Mouse (Mus musculus) CH12.LX (cell line): Measurements from ENCODE around the gene Ankrd31. TPM values are rescaled to one million over a fixed set of nuclear protein-coding genes. Genes with fewer than 3 reads are reported as not detected.

Experiments used
- DNase-seq: peaks from one replicate; pipeline ENCODE4 v3.0.0-alpha.2; 2013; ENCODE audit errors: extremely low read depth
- H3K27ac ChIP-seq: 2 replicates; pipeline ENCODE4 v1.5.1; 2012; ENCODE audit warnings: low read depth, mild to moderate bottlenecking, control low read depth, moderate library complexity; ENCODE audit not compliant: insufficient read depth
- H3K27me3 ChIP-seq: replicated peaks from 2 replicates; pipeline ENCODE3; 2012; ENCODE audit warnings: inconsistent platforms
- H3K36me3 ChIP-seq, 2 experiments: replicated peaks in 1 of 2; 2 replicates each; pipeline versions ENCODE3 to v1.6.1; 2012; ENCODE audit warnings: inconsistent platforms in 1 of 2, low read length in 1 of 2, mild to moderate bottlenecking in 1 of 2, mixed read lengths in 1 of 2, moderate library complexity in 1 of 2; ENCODE audit not compliant: control insufficient read depth in 1 of 2, insufficient read depth in 1 of 2
- H3K4me1 ChIP-seq, 2 experiments: 2 replicates each; pipeline ENCODE4 v1.6.1; 2012; ENCODE audit warnings: inconsistent platforms in 1 of 2, moderate library complexity in 1 of 2; ENCODE audit not compliant: insufficient read depth in 2 of 2, control insufficient read depth in 1 of 2
- H3K4me2 ChIP-seq: 2 replicates; pipeline ENCODE4 v1.6.1; 2012; ENCODE audit warnings: low read depth, mild to moderate bottlenecking, control low read depth; ENCODE audit not compliant: poor library complexity, insufficient read depth, severe bottlenecking
- H3K4me3 ChIP-seq, 3 experiments: fragments of 150-350 bp in 1 of 3; sonication (generic) in 1 of 3; replicated peaks in 1 of 3; 2 replicates each; pipeline versions ENCODE3 to v1.5.1; 2011 to 2012; ENCODE audit warnings: low read depth in 2 of 3, low read length in 2 of 3, mild to moderate bottlenecking in 2 of 3, moderate library complexity in 2 of 3, control low read depth in 1 of 3, improper control_type of control experiment in 1 of 3, inconsistent platforms in 1 of 3, mixed read lengths in 1 of 3; ENCODE audit not compliant: poor library complexity in 1 of 3
- H3K79me2 ChIP-seq: replicated peaks from 2 replicates; pipeline ENCODE4 v1.6.1; 2012; ENCODE audit warnings: mild to moderate bottlenecking, moderate library complexity; ENCODE audit not compliant: control insufficient read depth, poor library complexity, insufficient read depth, severe bottlenecking; ENCODE audit errors: extremely low read depth
- H3K9ac ChIP-seq: 2 replicates; pipeline ENCODE4 v1.6.1; 2012; ENCODE audit warnings: low read depth, mild to moderate bottlenecking, control low read depth, moderate library complexity; ENCODE audit not compliant: insufficient read depth
- H3K9me3 ChIP-seq: replicated peaks from 2 replicates; pipeline ENCODE3; 2012; ENCODE audit warnings: low read length, inconsistent platforms, mixed read lengths
- CHD1 ChIP-seq: IDR thresholded peaks from 2 replicates; pipeline ENCODE4 v1.6.1; 2012; ENCODE audit warnings: low read depth, low read length, improper control_type of control experiment, inconsistent platforms
- CHD2 ChIP-seq: IDR thresholded peaks from 2 replicates; pipeline ENCODE4 v1.6.1; 2011; ENCODE audit warnings: low read length, improper control_type of control experiment
- CTCF ChIP-seq, 2 experiments: IDR thresholded peaks in 1 of 2; conservative IDR thresholded peaks in 1 of 2; 2 replicates each; pipeline ENCODE4 v1.5.1; 2011 to 2012; ENCODE audit warnings: low read depth in 2 of 2, low read length in 2 of 2, improper control_type of control experiment in 1 of 2, inconsistent platforms in 1 of 2, mild to moderate bottlenecking in 1 of 2, moderate library complexity in 1 of 2
- GABPA ChIP-seq: IDR thresholded peaks from 2 replicates; pipeline ENCODE4 v1.6.1; 2012; ENCODE audit warnings: low read depth, low read length, improper control_type of control experiment, inconsistent platforms; ENCODE audit not compliant: insufficient replicate concordance
- IRF4 ChIP-seq: IDR thresholded peaks from 2 replicates; pipeline ENCODE4 v1.6.1; 2014; ENCODE audit warnings: low read depth, mild to moderate bottlenecking, inconsistent platforms, low read length, improper control_type of control experiment
- MAFK ChIP-seq: IDR thresholded peaks from 2 replicates; pipeline ENCODE4 v1.6.1; 2011; ENCODE audit warnings: low read length, improper control_type of control experiment; ENCODE audit not compliant: insufficient replicate concordance
- MAX ChIP-seq: IDR thresholded peaks from 2 replicates; pipeline ENCODE4 v1.6.1; 2011; ENCODE audit warnings: low read length, improper control_type of control experiment
- MAZ ChIP-seq: IDR thresholded peaks from 2 replicates; pipeline ENCODE4 v1.6.1; 2012; ENCODE audit warnings: low read depth, mild to moderate bottlenecking, inconsistent platforms, low read length, improper control_type of control experiment, moderate library complexity
- MYC ChIP-seq: IDR thresholded peaks from 2 replicates; pipeline ENCODE4 v1.6.1; 2011; ENCODE audit warnings: low read depth, mild to moderate bottlenecking, improper control_type of control experiment, low read length
- NELFE ChIP-seq: IDR thresholded peaks from 2 replicates; pipeline ENCODE4 v1.6.1; 2011; ENCODE audit warnings: low read depth, low read length, improper control_type of control experiment
- PAX5 ChIP-seq: IDR thresholded peaks from 2 replicates; pipeline ENCODE4 v1.6.1; 2012; ENCODE audit warnings: low read length, inconsistent platforms, mixed read lengths
- POLR2A ChIP-seq: IDR thresholded peaks from 2 replicates; pipeline ENCODE4 v1.6.1; 2011; ENCODE audit warnings: low read depth, mild to moderate bottlenecking, improper control_type of control experiment, low read length
- POLR2AphosphoS2 ChIP-seq: IDR thresholded peaks from 2 replicates; pipeline ENCODE4 v1.6.1; 2011; ENCODE audit warnings: low read depth, low read length, improper control_type of control experiment
- RCOR1 ChIP-seq: conservative IDR thresholded peaks from 2 replicates; pipeline ENCODE4 v1.6.1; 2012; ENCODE audit warnings: low read depth, mild to moderate bottlenecking, inconsistent platforms, low read length, improper control_type of control experiment
- SIN3A ChIP-seq: IDR thresholded peaks from 2 replicates; pipeline ENCODE4 v1.6.1; 2012; ENCODE audit warnings: low read length, improper control_type of control experiment, inconsistent platforms
- SMC3 ChIP-seq: IDR thresholded peaks from 2 replicates; pipeline ENCODE4 v1.6.1; 2011; ENCODE audit warnings: low read depth, low read length, improper control_type of control experiment
- TBP ChIP-seq: conservative IDR thresholded peaks from 2 replicates; pipeline ENCODE4 v1.6.1; 2011; ENCODE audit warnings: low read depth, low read length, improper control_type of control experiment
- TCF12 ChIP-seq: IDR thresholded peaks from 2 replicates; pipeline ENCODE4 v1.6.1; 2014; ENCODE audit warnings: low read depth, mild to moderate bottlenecking, inconsistent platforms, low read length, improper control_type of control experiment
- ZMIZ1 ChIP-seq: IDR thresholded peaks from 2 replicates; pipeline ENCODE4 v1.6.1; 2012; ENCODE audit warnings: low read depth, mild to moderate bottlenecking, inconsistent platforms, low read length, improper control_type of control experiment
- ZNF384 ChIP-seq: IDR thresholded peaks from 2 replicates; pipeline ENCODE4 v1.6.1; 2012; ENCODE audit warnings: low read depth, low read length, improper control_type of control experiment, inconsistent platforms
- dilution Hi-C: fragments of 300-500 bp; cut with MboI; formaldehyde crosslinking; loops from 2 replicates; pipeline ENCODE4 v1.14.3; 2020; ENCODE audit warnings: low sequenced_read_pairs; ENCODE audit not compliant: extremely low pct_unique_long_range_greater_than_20kb, extremely low pct_ligation_motif_present
- in situ Hi-C: fragments of 300-500 bp; cut with MboI; formaldehyde crosslinking; loops from 3 replicates; pipeline ENCODE4 v1.14.3; 2019; ENCODE audit warnings: low sequenced_read_pairs, low pct_ligation_motif_present, low pct_unique_long_range_greater_than_20kb, mixed read lengths
- polyA plus RNA-seq: library from polyadenylated mRNA; unstranded; fragments of >175 nt; gene quantifications from 2 replicates; pipeline ENCODE4 v1.2.1, GENCODE M21; 2012; ENCODE audit warnings: low read depth; ENCODE audit not compliant: insufficient read length
- total RNA-seq, 2 experiments: library from RNA; depleted of rRNA; stranded (reverse); fragments of 300-350 nt in 1 of 2; fragments of >200 nt in 1 of 2; gene quantifications; 2 replicates each; pipeline ENCODE4 v1.2.3; 2012 to 2014

Ankrd31 gene
- total and polyA plus RNA-seq, 3 experiments = not detected

DNA sequence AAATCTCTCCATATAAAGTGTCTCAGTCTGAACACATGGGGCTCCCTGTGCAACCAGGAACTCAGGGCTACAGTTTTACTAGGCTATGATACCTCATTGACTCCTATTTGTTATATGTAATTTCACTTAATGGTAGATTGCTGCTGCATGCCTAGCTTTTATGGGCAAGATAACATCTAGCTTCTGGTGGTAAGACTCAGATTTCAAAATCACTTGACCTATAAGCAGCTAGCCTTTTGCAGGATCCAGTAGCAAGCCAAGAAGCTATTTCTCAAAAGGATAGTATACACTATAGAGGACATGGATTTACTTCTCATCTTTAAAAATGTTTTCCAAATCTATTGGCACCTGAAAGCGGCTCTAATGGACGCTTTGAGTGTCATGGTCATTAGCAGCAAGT is 31.8 kb upstream of the Ankrd31 start:
- dilution Hi-C loops (no loop called here), in situ Hi-C loops (no loop called here)
- Histone ChIP-seq H3K4me1 (0 out of 4 replicates have a peak, but pooled peaks cover 0 to 4% of the 10 kb centered on the region in 2 experiments), H3K9ac (no peak overlapping the region), H3K27ac (no peak overlapping the region), H3K4me2 (no peak overlapping the region), H3K79me2 (no peaks in the 10 kb centered on the region), H3K9me3 (peaks cover 3% of the 10 kb centered on the region), H3K36me3 (no peaks in the 10 kb centered on the region), H3K27me3 (no peaks in the 10 kb centered on the region), H3K4me3 (no peak overlapping the region)
- TF ChIP-seq MAX (no peak), CTCF (conservative IDR thresholded peaks at IDR 0.05 in 1 of 2, IDR thresholded peaks at IDR 0.05 in 1 of 2; ENCODE audit: low read depth in 2 of 2, low read length in 2 of 2) (no peak), NELFE (no peak), MAFK (no peak), TBP (no peak), SMC3 (no peak), SIN3A (no peak), MYC (no peak)
- DNase-seq = no peak

DNA sequence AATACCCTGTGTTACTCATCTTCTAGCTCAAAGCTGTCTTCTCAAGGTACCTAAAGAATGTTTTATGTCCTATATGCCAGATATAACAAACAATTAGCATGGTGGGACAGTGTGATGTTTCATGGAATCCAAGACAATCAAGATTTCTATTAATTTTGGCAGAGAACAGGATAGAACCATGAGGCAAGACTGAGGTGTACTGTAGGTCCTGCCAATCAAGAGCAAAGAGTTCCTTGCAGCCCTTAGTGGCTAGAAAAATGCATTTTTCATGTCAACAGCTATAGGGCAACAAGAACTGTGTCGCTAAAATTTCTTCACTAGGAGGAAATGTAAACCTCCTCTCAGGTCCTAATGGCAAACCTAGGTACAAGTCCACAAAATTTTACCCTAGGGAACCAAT is 30.3 kb upstream of the Ankrd31 start:
- no peak for DNase-seq
- Histone ChIP-seq H3K9ac (no peak overlapping the region), H3K9me3 (peaks cover 3% of the 10 kb centered on the region), H3K27ac (no peak overlapping the region), H3K4me2 (no peak overlapping the region), H3K79me2 (no peaks in the 10 kb centered on the region), H3K4me3 (no peak overlapping the region), H3K27me3 (no peaks in the 10 kb centered on the region), H3K36me3 (no peaks in the 10 kb centered on the region), H3K4me1 (0 out of 4 replicates have a peak, but pooled peaks cover 0 to 4% of the 10 kb centered on the region in 2 experiments)
- in situ Hi-C loops (no loop called here), dilution Hi-C loops (no loop called here)
- TF ChIP-seq MAFK (no peak), POLR2A (no peak), CHD1 (no peak), TBP (no peak), ZNF384 (no peak), MYC (no peak), ZMIZ1 (no peak), IRF4 (no peak), GABPA (no peak), MAZ (no peak), CHD2 (no peak), TCF12 (no peak), PAX5 (no peak), POLR2AphosphoS2 (no peak), NELFE (no peak), RCOR1 (no peak), SMC3 (no peak)
